Mouse (Mus musculus): ENCODE results near the gene Gm11985.

- TF ChIP-seq HCFC1 (IDR thresholded peaks at IDR 0.05; ENCODE audit: low read depth, low read length) (no peak), CTCF (conservative IDR thresholded peaks at IDR 0.05 in 1 of 2, IDR thresholded peaks at IDR 0.05 in 1 of 2; ENCODE audit: low read depth in 2 of 2, low read length in 2 of 2) (no peak), POLR2A (IDR thresholded peaks at IDR 0.05; ENCODE audit: low read depth, low read length) (no peak), SIN3A (IDR thresholded peaks at IDR 0.05; ENCODE audit: low read length) (no peak), EP300 (IDR thresholded peaks at IDR 0.05; ENCODE audit: low read length) (no peak), JUND (conservative IDR thresholded peaks at IDR 0.05; ENCODE audit: low read depth, low read length) (no peak), MAX (IDR thresholded peaks at IDR 0.05; ENCODE audit: low read length) (no peak), CHD2 (IDR thresholded peaks at IDR 0.05; ENCODE audit: low read length) (no peak), USF2 (conservative IDR thresholded peaks at IDR 0.05; ENCODE audit: low read depth, low read length) (no peak), CHD1 (IDR thresholded peaks at IDR 0.05; ENCODE audit: low read depth, low read length) (no peak), MAFK (IDR thresholded peaks at IDR 0.05; ENCODE audit: insufficient replicate concordance, low read length) (no peak), RAD21 (IDR thresholded peaks at IDR 0.05; ENCODE audit: low read depth, low read length) (no peak), BHLHE40 (IDR thresholded peaks at IDR 0.05; ENCODE audit: low read depth, low read length) (no peak)
Measured at GRCm38 (mm10) chr11:7173664-7174063, 14.7 kb downstream of the Gm11985 start.
